Comparison of ENCODE assay signal across 10 mouse cellular contexts in the genomic region with DNA sequence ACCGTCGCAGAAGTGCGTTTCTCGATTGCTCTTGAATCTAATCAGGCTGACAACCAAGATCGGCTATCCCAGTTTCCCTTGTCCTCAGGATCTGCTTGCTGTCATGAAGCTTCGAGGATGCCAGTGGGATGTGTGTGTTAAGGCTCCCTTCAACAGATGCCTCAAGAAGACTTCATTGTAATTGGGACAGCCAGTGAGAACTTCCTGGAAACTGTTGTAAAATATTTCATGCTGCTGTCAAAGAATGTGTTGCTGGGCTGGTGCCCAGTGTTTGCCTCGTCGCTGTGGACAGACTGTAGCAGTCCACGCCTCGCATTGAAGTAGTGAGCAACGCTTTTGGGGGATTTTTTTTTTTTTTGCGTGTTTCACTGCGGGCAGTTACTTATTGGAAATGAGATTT.
DNase-seq lines count a peak whose midpoint lies in the region; ATAC-seq and TF ChIP-seq lines count a peak whose summit lies in the region.
"Had no signal": no experiment of that assay in that cellular context is flagged by ENCODE, and none has a peak within 500 bp of the region (broad histone marks: within the 10 kb centered on the region; RNA-seq: fewer than 3 reads in every experiment).

No protein-coding gene starts in this region.

- H3K4me3 ChIP-seq in forebrain, embryonic 14.5 days (ENCODE audit: low read depth, low read length): no peak overlapping the region
- no peak overlapping the region for H3K4me3 ChIP-seq in forebrain, embryonic 12.5 days (replicated peaks)
- H3K4me3 ChIP-seq in layer of hippocampus, adult 2 months: no peak overlapping the region
- H3K4me3 ChIP-seq: erythroblast, embryonic 14.5 days had no signal

- ATAC-seq in forebrain, embryonic 14.5 days: no peak
- ATAC-seq in forebrain, embryonic 12.5 days (ENCODE audit: low FRiP score): no peak
- ATAC-seq: liver, postnatal 0 days had no signal

- WGBS in forebrain, embryonic 14.5 days: 76% methylated on average over 13 of the region's 13 CpGs
- WGBS in forebrain, embryonic 12.5 days: 91% methylated on average over 13 of the region's 13 CpGs

- H3K27ac ChIP-seq in forebrain, embryonic 14.5 days (ENCODE audit: low read depth, low read length): no peak overlapping the region
- H3K27ac ChIP-seq in forebrain, embryonic 12.5 days: no peak overlapping the region
- H3K27ac ChIP-seq in layer of hippocampus, adult 2 months: no peak overlapping the region

- H3K4me2 ChIP-seq in forebrain, embryonic 14.5 days (ENCODE audit: low read length): no peak overlapping the region
- H3K4me2 ChIP-seq in forebrain, embryonic 12.5 days: no peak overlapping the region

- H3K4me1 ChIP-seq in forebrain, embryonic 14.5 days (ENCODE audit: control insufficient read depth, insufficient read depth, low read length): no peaks in the 10 kb centered on the region
- peaks cover 6% of the 10 kb centered on the region for H3K4me1 ChIP-seq in forebrain, embryonic 12.5 days

- no peaks in the 10 kb centered on the region for H3K36me3 ChIP-seq in forebrain, embryonic 14.5 days (ENCODE audit: control insufficient read depth, insufficient read depth, low read length)
- no peaks in the 10 kb centered on the region for H3K36me3 ChIP-seq in forebrain, embryonic 12.5 days (replicated peaks)

- TF ChIP-seq CTCF in layer of hippocampus, adult 2 months (conservative IDR thresholded peaks at IDR 0.05): no peak

- no peak overlapping the region for H3K9ac ChIP-seq in forebrain, embryonic 14.5 days (ENCODE audit: low read length)
- no peak overlapping the region for H3K9ac ChIP-seq in forebrain, embryonic 12.5 days
- H3K9ac ChIP-seq: liver, postnatal 0 days had no signal

- H3K27me3 ChIP-seq in forebrain, embryonic 14.5 days (replicated peaks; ENCODE audit: control insufficient read depth, insufficient read depth, low read length): no peaks in the 10 kb centered on the region
- H3K27me3 ChIP-seq in forebrain, embryonic 12.5 days: peaks cover 21% of the 10 kb centered on the region

- peak; percentile 51 for DNase-seq in forebrain, embryonic 14.5 days (ENCODE audit: low spot score)
- peak; percentile 14 to 19 for DNase-seq in layer of hippocampus, adult 2 months (ENCODE audit: low spot score in 2 of 2)
- no peak for DNase-seq in layer of hippocampus, adult 9-10 months (ENCODE audit: low spot score)
- DNase-seq in layer of hippocampus, postnatal 14 days (ENCODE audit: low spot score in 2 of 2): peak; percentile 25 to 28
- peak; percentile 70 to 85 for DNase-seq in right cerebral cortex, postnatal 10 days (ENCODE audit: low spot score in 2 of 2)
- no peak for DNase-seq in cerebellum, adult 8-10 months
- DNase-seq in thymus, postnatal 4 days: no peak
- DNase-seq: liver, postnatal 0 days had no signal

- no peaks in the 10 kb centered on the region for H3K9me3 ChIP-seq in forebrain, embryonic 14.5 days (replicated peaks; ENCODE audit: control insufficient read depth, low read length)
- no peaks in the 10 kb centered on the region for H3K9me3 ChIP-seq in forebrain, embryonic 12.5 days

Comparison
In these comparisons a context has a peak if more than half of its experiments do, and no peak if none do; other contexts are left out.
1. DNase-seq: peak in forebrain, embryonic 14.5 days (single experiment), layer of hippocampus, adult 2 months (2 of 2), layer of hippocampus, postnatal 14 days (2 of 2) and right cerebral cortex, postnatal 10 days (2 of 2); none in layer of hippocampus, adult 9-10 months (single experiment), cerebellum, adult 8-10 months (single experiment) and thymus, postnatal 4 days (single experiment).